Mouse (Mus musculus): ENCODE measurements at regions not wholly inside any gene's neighbourhood (a gene's known extent, or its start where the extent isn't known, plus 50 kb on each side); places are given as distances from the start of the nearest gene placed in this dataset.

DNA sequence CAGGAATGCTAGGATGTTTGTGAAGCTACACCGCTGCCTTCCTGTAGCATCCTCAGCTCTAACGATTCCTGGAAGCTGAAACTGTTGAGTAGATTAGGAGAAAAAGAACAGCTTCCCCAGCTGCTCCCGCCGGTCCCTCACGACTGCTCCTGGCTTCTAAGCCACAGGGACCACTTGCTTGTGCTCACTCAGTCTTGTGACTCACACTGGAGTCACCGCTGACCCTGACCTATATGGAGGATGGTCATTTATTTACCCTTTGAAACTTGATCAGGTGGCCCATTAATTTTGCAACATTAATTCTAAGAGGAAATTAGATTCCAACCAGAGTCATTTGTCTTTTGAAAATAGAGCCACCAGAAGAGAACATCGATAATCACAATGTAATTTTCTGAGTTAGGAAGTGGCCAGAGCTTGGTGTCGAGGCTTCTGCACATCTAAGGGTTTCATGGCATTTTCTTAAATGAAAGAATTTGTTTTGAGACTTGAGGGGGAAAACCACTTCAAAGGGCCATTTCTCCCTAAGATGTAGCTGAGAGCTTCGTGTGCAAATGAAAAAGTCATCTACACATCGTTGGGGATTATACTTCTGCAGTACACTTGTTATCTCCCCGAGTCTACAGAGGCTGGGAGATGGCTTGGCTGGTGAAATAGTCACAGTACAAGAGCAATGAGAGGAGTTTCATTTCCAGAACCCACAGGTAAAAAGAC lies 153.8 kb upstream of the Runx1 start:
- TF ChIP-seq MAX (IDR thresholded peaks at IDR 0.05; ENCODE audit: low read depth) (no peak), USF1 (IDR thresholded peaks at IDR 0.05; ENCODE audit: low read depth) (no peak), POLR2A (IDR thresholded peaks at IDR 0.05; ENCODE audit: insufficient read length, low read depth) (no peak), POLR2AphosphoS2 (IDR thresholded peaks at IDR 0.05; ENCODE audit: insufficient read length, low read depth) (no peak), TCF12 (IDR thresholded peaks at IDR 0.05; ENCODE audit: insufficient read depth, poor library complexity, severe bottlenecking) (peak; percentile 65), E2F4 (IDR thresholded peaks at IDR 0.05; ENCODE audit: insufficient read depth) (no peak), MYOG (IDR thresholded peaks at IDR 0.05; ENCODE audit: control insufficient read depth in 1 of 3, insufficient read depth in 1 of 3, insufficient read length in 2 of 3, low read depth in 2 of 3) (peak; percentile 10 to 88 (median 58)), MYOD1 (IDR thresholded peaks at IDR 0.05; ENCODE audit: control insufficient read depth in 1 of 3, insufficient read length in 2 of 3, low read depth in 2 of 3) (peak; percentile 78 to 92 (median 81)), REST (IDR thresholded peaks at IDR 0.05; ENCODE audit: insufficient read depth, insufficient read length) (no peak), SRF (IDR thresholded peaks at IDR 0.05; ENCODE audit: control insufficient read depth, insufficient read length, low read depth) (no peak), TCF3 (IDR thresholded peaks at IDR 0.05; ENCODE audit: insufficient read length, low read depth) (no peak)
